Mouse (Mus musculus): ENCODE measurements around the gene Gm6793. TPM values are rescaled to one million over a fixed set of nuclear protein-coding genes. Genes with fewer than 3 reads are reported as not detected.

Gm6793 gene
- polyA plus RNA-seq (2015; fragmentation: Nextera tagmentation; extraction: Ambion mirVana): 0.57 and 0.63 TPM in 2 replicates

DNA sequence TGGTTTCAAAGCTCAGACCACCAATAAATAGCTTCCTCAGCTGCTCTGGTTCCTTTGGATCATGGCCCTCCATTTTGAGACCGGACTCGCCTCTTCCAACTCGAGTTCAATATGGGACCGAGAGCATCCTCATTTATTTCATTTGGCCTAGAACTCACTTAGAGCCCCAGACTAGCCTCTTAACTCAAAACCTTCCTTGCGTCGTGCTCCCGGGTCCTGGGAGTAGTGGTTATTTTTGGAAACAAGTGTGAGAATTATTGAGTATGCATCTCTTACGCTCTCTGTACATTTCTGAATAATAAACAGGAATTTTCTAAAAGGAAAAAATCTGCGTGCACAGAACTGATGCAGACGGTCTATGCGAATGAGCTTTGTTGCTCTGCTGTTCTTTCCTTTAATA is at the start of gene Gm6793:
Gene Gm6793, minus strand, starts transcription at position 101 of the 400 bp plus-strand sequence.
- 93% methylated on average over 11 of the region's 11 CpGs for WGBS
- H3K9me3 ChIP-seq: no peaks in the 10 kb centered on the region
- peaks cover 15% of the 10 kb centered on the region for H3K36me3 ChIP-seq
- no peak for ATAC-seq
- H3K4me3 ChIP-seq (replicated peaks): no peak within 1 kb of the TSS
- peaks cover 11% of the 10 kb centered on the region for H3K4me1 ChIP-seq (replicated peaks)
- H3K27me3 ChIP-seq (replicated peaks): no peaks in the 10 kb centered on the region
- no peak within 1 kb of the TSS for H3K27ac ChIP-seq
- no peak within 1 kb of the TSS for H3K4me2 ChIP-seq (replicated peaks)
- H3K9ac ChIP-seq: no peak within 1 kb of the TSS

DNA sequence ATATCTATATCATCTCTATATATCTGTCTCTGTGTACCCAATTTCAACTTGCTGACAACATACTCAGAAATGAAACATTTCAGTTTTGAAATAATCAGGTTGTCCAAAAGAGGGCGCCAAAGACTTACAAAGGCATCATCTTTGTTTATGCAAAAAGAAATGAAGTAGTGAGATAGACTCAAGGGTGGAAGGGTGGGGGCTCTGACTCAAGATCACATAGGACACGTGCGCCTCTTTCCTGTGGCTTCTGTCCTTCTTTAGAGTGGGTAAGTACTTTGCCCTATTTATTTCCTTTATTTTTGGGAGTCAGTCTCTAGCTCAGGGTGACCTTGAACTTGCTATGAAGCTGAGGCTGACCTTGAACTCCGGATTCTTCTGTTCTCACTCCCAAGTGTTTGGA is 46.5 kb upstream of the Gm6793 start:
- Histone ChIP-seq H3K9me3 (no peaks in the 10 kb centered on the region), H3K36me3 (no peaks in the 10 kb centered on the region), H3K27me3 (replicated peaks) (no peaks in the 10 kb centered on the region), H3K4me3 (replicated peaks) (no peak overlapping the region), H3K4me1 (replicated peaks) (no peaks in the 10 kb centered on the region), H3K9ac (no peak overlapping the region), H3K27ac (no peak overlapping the region), H3K4me2 (replicated peaks) (no peak overlapping the region)
- whole genome bisulfite sequencing: 32% methylated on average over 4 of the region's 4 CpGs
- no peak for ATAC-seq

DNA sequence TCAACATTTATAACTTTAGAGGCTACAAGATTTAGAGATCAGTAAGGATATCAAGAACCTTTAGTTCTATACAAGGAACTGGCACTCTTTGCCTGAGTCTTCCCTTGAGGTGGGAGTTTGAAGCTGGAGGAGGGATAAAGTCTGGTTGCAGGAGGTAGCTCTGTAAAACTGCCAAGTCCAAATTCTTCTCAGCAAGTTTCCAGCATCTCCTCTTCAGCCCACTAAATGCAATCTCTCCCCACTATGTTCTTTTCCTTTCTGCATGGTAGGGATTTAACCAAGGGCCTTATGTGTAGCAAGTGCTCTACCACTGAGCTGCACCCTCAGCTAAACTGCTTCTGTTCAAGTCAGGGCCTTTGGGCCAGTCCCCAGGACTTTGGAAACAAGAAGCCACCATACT is 39.6 kb upstream of the Gm6793 start:
- ATAC-seq: no peak
- no peak overlapping the region for H3K4me3 ChIP-seq (replicated peaks)
- H3K27me3 ChIP-seq (replicated peaks): no peaks in the 10 kb centered on the region
- no peak overlapping the region for H3K9ac ChIP-seq
- H3K27ac ChIP-seq: no peak overlapping the region
- H3K9me3 ChIP-seq: no peaks in the 10 kb centered on the region
- H3K4me1 ChIP-seq (replicated peaks): no peaks in the 10 kb centered on the region
- H3K4me2 ChIP-seq (replicated peaks): no peak overlapping the region
- H3K36me3 ChIP-seq: no peaks in the 10 kb centered on the region

DNA sequence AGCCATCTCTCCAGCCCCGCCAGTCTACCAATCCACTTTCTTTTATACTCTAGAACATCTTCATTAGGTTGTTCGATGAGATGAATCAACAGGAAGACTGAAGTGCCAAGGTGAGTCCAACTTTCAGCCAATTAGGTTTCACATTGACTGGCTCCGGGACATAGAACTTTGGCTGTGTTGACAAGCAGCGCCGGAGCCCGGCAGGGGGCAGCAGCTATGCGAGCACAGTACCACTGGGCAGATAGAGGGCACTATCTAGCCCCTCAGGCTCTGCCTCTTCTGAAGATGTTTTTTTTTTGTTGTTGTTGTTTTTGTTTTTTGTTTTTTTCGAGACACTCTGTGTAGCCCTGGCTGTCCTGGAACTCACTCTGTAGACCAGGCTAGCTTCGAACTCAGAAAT is 36.7 kb upstream of the Gm6793 start:
- H3K36me3 ChIP-seq: no peaks in the 10 kb centered on the region
- H3K4me1 ChIP-seq (replicated peaks): no peaks in the 10 kb centered on the region
- ATAC-seq: no peak
- H3K27me3 ChIP-seq (replicated peaks): no peaks in the 10 kb centered on the region
- no peaks in the 10 kb centered on the region for H3K9me3 ChIP-seq
- no peak overlapping the region for H3K27ac ChIP-seq
- 75% methylated on average over 9 of the region's 9 CpGs for WGBS
- no peak overlapping the region for H3K4me3 ChIP-seq (replicated peaks)
- no peak overlapping the region for H3K9ac ChIP-seq
- no peak overlapping the region for H3K4me2 ChIP-seq (replicated peaks)

DNA sequence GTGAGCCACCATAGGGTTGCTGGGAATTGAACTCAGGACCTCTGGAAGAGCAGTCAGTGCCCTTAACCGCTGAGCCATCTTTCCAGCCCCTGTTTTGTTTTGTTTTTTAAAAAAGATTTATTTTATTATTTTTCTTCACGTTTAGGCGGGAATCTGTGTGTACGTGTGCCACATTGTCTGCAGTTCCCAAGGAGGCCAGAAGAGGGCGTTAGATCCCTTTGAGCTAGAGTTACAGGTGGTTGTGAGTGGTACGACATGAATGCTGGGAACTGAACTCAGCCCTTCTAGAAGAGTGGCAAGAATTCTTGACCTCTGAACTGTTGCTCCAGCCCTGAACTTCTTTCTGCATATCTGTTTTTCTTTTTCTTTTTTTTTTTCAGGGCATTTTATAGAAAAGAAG is 35.1 kb upstream of the Gm6793 start:
- Histone ChIP-seq H3K27ac (no peak overlapping the region), H3K36me3 (no peaks in the 10 kb centered on the region), H3K4me1 (replicated peaks) (no peaks in the 10 kb centered on the region), H3K9ac (no peak overlapping the region), H3K4me3 (replicated peaks) (no peak overlapping the region), H3K9me3 (no peaks in the 10 kb centered on the region), H3K4me2 (replicated peaks) (no peak overlapping the region), H3K27me3 (replicated peaks) (no peaks in the 10 kb centered on the region)
- no peak for ATAC-seq
- 83% methylated on average over 6 of the region's 6 CpGs for WGBS

DNA sequence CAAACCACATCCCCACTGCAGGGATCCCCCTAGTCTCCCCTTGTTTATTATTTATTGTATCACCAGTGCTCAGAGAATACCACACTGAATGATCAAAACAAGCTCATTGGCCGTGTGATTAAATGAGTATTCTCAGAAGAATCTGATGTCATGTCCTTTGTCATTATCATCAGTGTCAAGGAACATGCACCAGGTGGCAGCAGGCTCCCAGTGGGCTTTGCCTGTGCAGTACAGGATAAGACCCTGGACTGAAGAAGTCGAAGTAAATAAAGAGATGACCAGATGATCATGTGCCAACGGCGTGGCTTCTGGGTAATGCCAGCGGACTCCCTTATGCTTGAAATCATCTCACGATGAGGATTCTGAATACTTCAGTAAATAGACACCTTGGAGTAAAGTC is 33.5 kb upstream of the Gm6793 start:
- Histone ChIP-seq H3K9ac (no peak overlapping the region), H3K9me3 (no peaks in the 10 kb centered on the region), H3K36me3 (no peaks in the 10 kb centered on the region), H3K4me3 (replicated peaks) (no peak overlapping the region), H3K4me2 (replicated peaks) (no peak overlapping the region), H3K4me1 (replicated peaks) (no peaks in the 10 kb centered on the region), H3K27me3 (replicated peaks) (no peaks in the 10 kb centered on the region), H3K27ac (no peak overlapping the region)
- no peak for ATAC-seq
- 77% methylated on average over 6 of the region's 6 CpGs for WGBS

DNA sequence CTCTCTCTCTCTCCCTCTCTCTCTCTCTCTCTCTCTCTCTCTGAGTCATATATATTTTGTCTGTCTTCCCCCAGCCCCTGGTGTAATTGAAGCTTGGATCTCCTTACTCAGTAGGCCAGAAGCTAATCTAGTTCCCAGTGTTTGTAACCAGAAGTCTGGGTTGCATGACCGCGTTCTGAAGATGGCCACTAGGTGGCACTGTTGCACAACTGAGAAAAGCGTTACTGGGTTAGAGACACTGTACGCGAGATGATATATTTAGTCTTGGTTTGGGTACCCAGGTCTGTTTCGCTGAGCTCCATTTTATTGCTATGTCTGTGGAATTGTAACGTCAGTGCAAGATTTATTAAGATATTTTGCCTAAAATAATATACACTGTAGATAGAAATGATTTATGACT is 31.1 kb upstream of the Gm6793 start:
- H3K4me2 ChIP-seq (replicated peaks): no peak overlapping the region
- H3K36me3 ChIP-seq: no peaks in the 10 kb centered on the region
- no peak overlapping the region for H3K27ac ChIP-seq
- WGBS: 4% methylated on average over 7 of the region's 7 CpGs
- peak; percentile 73 for ATAC-seq
- H3K4me1 ChIP-seq (replicated peaks): no peaks in the 10 kb centered on the region
- H3K9ac ChIP-seq: no peak overlapping the region
- H3K4me3 ChIP-seq (replicated peaks): no peak overlapping the region
- no peaks in the 10 kb centered on the region for H3K27me3 ChIP-seq (replicated peaks)
- no peaks in the 10 kb centered on the region for H3K9me3 ChIP-seq

DNA sequence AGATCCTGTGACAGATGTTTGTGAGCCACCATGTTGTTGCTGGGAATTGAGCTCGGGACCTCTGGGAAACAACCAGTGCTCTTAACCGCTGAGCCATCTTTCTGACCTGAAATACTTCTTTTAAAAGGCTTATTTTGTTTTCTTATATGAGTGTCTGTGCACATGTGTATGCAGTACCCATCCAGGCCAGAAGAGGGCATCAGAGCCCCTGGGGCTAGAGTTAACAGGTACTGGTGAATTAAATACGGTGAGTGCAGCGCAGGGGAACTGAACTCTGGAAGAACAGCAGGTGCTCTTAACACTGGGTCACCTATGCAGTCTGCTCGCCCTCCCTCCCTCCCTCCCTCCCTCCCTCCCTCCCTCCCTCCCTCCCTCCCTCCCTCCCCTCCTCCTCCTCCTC is 30.3 kb upstream of the Gm6793 start:
- WGBS: 90% methylated on average over 5 of the region's 5 CpGs
- Histone ChIP-seq H3K4me2 (replicated peaks) (no peak overlapping the region), H3K4me3 (replicated peaks) (no peak overlapping the region), H3K27me3 (replicated peaks) (no peaks in the 10 kb centered on the region), H3K36me3 (no peaks in the 10 kb centered on the region), H3K9me3 (no peaks in the 10 kb centered on the region), H3K9ac (no peak overlapping the region), H3K27ac (no peak overlapping the region), H3K4me1 (replicated peaks) (no peaks in the 10 kb centered on the region)
- no peak for ATAC-seq

DNA sequence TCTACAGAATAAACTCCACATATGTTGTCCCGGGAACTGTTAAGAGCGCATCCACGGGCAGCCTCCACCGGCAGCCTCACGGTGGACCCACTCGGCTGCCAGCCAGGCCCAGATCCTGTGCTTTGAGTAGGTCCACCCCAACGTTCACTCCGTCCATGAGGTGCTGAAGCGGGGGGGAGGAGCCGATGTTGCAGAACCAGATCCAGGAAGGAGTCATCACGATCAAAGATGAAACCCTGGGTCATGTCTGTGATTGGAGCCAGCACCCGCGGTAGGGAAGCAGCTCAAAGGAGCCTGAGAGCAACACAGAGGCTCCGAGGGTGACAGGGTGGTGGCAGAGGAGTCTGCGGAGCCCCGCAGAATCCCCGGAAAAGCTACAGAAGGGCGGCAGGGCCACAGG is 22.7 kb upstream of the Gm6793 start:
- H3K27me3 ChIP-seq (replicated peaks): no peaks in the 10 kb centered on the region
- H3K9ac ChIP-seq: no peak overlapping the region
- H3K9me3 ChIP-seq: no peaks in the 10 kb centered on the region
- no peak overlapping the region for H3K4me2 ChIP-seq (replicated peaks)
- ATAC-seq: no peak
- no peaks in the 10 kb centered on the region for H3K4me1 ChIP-seq (replicated peaks)
- H3K27ac ChIP-seq: no peak overlapping the region
- H3K36me3 ChIP-seq: no peaks in the 10 kb centered on the region
- no peak overlapping the region for H3K4me3 ChIP-seq (replicated peaks)
- 79% methylated on average over 18 of the region's 18 CpGs for WGBS

DNA sequence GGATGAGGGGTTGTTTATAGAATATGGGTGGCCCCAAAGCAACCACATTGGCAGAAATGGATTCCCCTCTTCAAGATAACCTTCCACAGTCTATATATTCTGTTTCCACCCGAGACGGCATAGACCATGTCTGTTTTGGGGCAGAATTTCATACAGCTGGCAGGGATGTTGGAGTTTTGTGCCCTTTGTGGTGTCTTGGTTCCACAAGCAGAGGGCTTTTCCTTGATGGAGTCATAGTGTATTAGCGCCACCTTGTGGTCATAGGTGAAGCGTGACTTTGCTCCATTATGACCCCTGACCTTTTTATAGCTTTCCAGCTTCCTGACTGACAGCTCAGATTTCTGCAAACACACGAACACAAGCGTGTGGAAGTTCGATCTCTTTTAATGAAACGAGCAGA is 19.8 kb upstream of the Gm6793 start:
- Histone ChIP-seq H3K36me3 (no peaks in the 10 kb centered on the region), H3K9me3 (no peaks in the 10 kb centered on the region), H3K4me3 (replicated peaks) (no peak overlapping the region), H3K27ac (no peak overlapping the region), H3K27me3 (replicated peaks) (no peaks in the 10 kb centered on the region), H3K4me1 (replicated peaks) (no peaks in the 10 kb centered on the region), H3K4me2 (replicated peaks) (no peak overlapping the region), H3K9ac (no peak overlapping the region)
- peak; percentile 65 for ATAC-seq
- WGBS: 10% methylated on average over 8 of the region's 8 CpGs

DNA sequence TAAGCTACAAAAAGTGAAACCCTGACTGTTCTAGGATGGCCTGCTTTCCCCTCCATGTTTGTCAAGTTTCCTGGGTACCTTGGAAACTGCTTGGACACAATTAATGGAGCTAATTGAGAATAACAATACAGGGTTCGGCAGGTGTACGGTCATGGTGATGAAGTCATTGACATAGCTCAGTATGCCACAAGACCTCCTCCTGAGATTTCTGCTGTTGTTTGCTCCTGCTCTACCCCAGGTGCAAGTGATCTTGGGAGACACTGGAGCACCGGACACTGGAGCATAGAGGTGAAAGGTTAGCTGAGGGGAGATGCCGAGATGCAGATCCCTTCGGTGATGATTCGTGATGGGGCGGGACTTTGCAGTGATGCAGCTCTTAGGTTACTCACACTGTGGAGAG is 18.2 kb upstream of the Gm6793 start:
- H3K4me2 ChIP-seq (replicated peaks): no peak overlapping the region
- 58% methylated on average over 7 of the region's 7 CpGs for WGBS
- H3K9me3 ChIP-seq: no peaks in the 10 kb centered on the region
- no peak for ATAC-seq
- H3K36me3 ChIP-seq: no peaks in the 10 kb centered on the region
- H3K4me3 ChIP-seq (replicated peaks): no peak overlapping the region
- H3K4me1 ChIP-seq (replicated peaks): no peaks in the 10 kb centered on the region
- no peak overlapping the region for H3K9ac ChIP-seq
- H3K27me3 ChIP-seq (replicated peaks): no peaks in the 10 kb centered on the region
- H3K27ac ChIP-seq: no peak overlapping the region

DNA sequence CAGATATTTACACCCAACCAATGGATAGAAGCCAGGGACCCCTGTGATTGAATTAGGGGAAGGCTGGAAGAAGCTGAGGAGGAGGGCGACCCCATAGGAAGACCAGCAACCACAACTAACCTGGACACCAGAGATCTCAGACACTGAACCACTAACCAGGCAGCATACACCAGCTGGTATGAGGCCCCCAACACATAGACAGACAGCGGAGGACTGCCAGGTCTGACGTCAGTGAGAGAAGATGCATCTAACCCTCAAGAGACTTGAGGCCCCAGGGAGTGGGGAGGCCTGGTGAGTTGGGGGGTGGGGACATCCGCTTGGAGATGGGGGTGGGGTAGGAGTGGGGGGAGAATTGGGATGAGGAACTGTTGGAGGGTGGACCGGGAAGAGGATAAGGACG is 15.8 kb upstream of the Gm6793 start:
- no peak overlapping the region for H3K4me3 ChIP-seq (replicated peaks)
- no peaks in the 10 kb centered on the region for H3K9me3 ChIP-seq
- H3K4me2 ChIP-seq (replicated peaks): no peak overlapping the region
- 48% methylated on average over 6 of the region's 6 CpGs for WGBS
- no peaks in the 10 kb centered on the region for H3K27me3 ChIP-seq (replicated peaks)
- ATAC-seq: no peak
- no peaks in the 10 kb centered on the region for H3K36me3 ChIP-seq
- H3K9ac ChIP-seq: no peak overlapping the region
- no peak overlapping the region for H3K27ac ChIP-seq
- no peaks in the 10 kb centered on the region for H3K4me1 ChIP-seq (replicated peaks)

DNA sequence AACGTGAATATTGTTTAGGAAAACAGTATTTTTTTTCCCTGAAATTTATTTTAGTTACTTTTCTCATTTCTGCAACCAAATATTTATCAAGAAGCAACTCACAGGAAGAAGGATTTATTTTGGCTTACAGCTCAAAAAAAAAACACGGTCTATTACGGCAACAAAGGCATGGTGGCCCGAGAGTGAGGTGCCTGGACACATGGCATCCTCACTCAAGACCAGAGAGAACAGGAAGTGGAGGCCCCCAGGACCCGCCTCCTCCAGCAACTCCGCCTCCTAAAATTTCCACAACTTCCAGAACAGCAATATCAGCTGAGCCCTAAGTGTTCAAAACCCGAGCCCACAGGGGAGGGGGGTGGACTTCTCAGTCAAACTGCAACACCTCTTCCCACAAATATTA is 14.6 kb upstream of the Gm6793 start:
- H3K9me3 ChIP-seq: no peaks in the 10 kb centered on the region
- no peak overlapping the region for H3K9ac ChIP-seq
- H3K4me1 ChIP-seq (replicated peaks): no peaks in the 10 kb centered on the region
- H3K4me3 ChIP-seq (replicated peaks): no peak overlapping the region
- H3K27ac ChIP-seq: no peak overlapping the region
- no peak for ATAC-seq
- H3K4me2 ChIP-seq (replicated peaks): no peak overlapping the region
- no peaks in the 10 kb centered on the region for H3K27me3 ChIP-seq (replicated peaks)
- WGBS: 79% methylated on average over 7 of the region's 7 CpGs
- no peaks in the 10 kb centered on the region for H3K36me3 ChIP-seq

DNA sequence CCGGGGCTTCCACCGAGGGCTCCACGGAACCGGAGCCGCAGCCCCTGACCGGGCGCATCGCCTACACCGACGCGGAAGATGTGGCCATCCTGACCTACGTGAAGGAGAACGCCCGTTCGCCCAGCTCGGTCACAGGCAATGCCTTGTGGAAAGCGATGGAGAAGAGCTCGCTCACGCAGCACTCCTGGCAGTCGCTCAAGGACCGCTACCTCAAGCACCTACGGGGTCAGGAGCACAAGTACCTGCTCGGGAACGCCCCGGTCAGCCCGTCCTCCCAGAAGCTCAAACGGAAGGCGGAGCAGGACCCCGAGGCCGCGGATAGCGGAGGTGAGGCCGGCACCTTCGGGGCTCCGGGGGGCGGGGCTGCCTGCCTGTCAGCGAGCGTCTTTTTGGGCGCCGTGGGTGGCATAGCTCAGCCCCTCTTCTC is 3.0 kb downstream of the Gm6793 start:
- Histone ChIP-seq H3K9me3 (no peaks in the 10 kb centered on the region), H3K27ac (peak overlapping the region; percentile 79), H3K27me3 (replicated peaks) (no peaks in the 10 kb centered on the region), H3K36me3 (peaks cover 5% of the 10 kb centered on the region; the same call in 1 of the 2 replicates), H3K4me3 (replicated peaks) (peak overlapping the region; percentile 96), H3K9ac (peak overlapping the region; percentile 90), H3K4me2 (replicated peaks) (peak overlapping the region; percentile 93), H3K4me1 (replicated peaks) (peaks cover 11% of the 10 kb centered on the region)
- no peak; the same call in 1 of the 2 replicates for ATAC-seq
- under 1% methylated on average over 40 of the region's 40 CpGs for WGBS

Data from intestine, embryonic 15.5 days (tissue).